Mouse (Mus musculus): Measurements from ENCODE around the gene Smim4.

GRCm38 (mm10) chr14:31139666-31140065, 10.9 kb upstream of the Smim4 start:
- TF ChIP-seq CTCF (IDR thresholded peaks at IDR 0.05; ENCODE audit: low read depth, low read length) (no peak), POLR2A (IDR thresholded peaks at IDR 0.05; ENCODE audit: insufficient read depth, low read length) (no peak), EP300 (IDR thresholded peaks at IDR 0.05; ENCODE audit: insufficient read depth, low read depth, low read length) (no peak)
